Mouse (Mus musculus) heart, embryonic 11.5 days (tissue): ENCODE data around the gene Rag1. TPM values are rescaled to one million over a fixed set of nuclear protein-coding genes. Genes with fewer than 3 reads are reported as not detected.

ENCODE experiments used
- ATAC-seq: fragments of 200-750 bp; cut with Nextera tagmentation; replicated peaks from 2 replicates; pipeline ENCODE4 v1.8.0; 2017; ENCODE audit warnings: moderate library complexity; ENCODE audit not compliant: insufficient number of reproducible peaks, low FRiP score, low TSS enrichment
- H3K27ac ChIP-seq: fragments of 300-500 bp; sonication (generic); 2 replicates; pipeline ENCODE4 v1.5.1; 2014; ENCODE audit warnings: mild to moderate bottlenecking, low read depth, low read length
- H3K27me3 ChIP-seq: fragments of 300-500 bp; sonication (generic); 2 replicates; pipeline ENCODE4 v1.6.1; 2014; ENCODE audit warnings: mild to moderate bottlenecking, low read length, mixed read lengths; ENCODE audit not compliant: control insufficient read depth, insufficient read depth
- H3K36me3 ChIP-seq: fragments of 300-500 bp; sonication (generic); 2 replicates; pipeline ENCODE4 v1.6.1; 2014; ENCODE audit warnings: mild to moderate bottlenecking, low read length, moderate library complexity, mixed read lengths; ENCODE audit not compliant: control insufficient read depth, insufficient read depth
- H3K4me1 ChIP-seq: fragments of 300-500 bp; sonication (generic); 2 replicates; pipeline ENCODE4 v1.6.1; 2014; ENCODE audit warnings: low read length; ENCODE audit not compliant: control insufficient read depth, insufficient read depth
- H3K4me2 ChIP-seq: fragments of 300-500 bp; sonication (generic); 2 replicates; pipeline ENCODE4 v1.6.1; 2014; ENCODE audit warnings: mild to moderate bottlenecking, moderate library complexity
- H3K4me3 ChIP-seq: fragments of 300-500 bp; sonication (generic); 2 replicates; pipeline ENCODE4 v1.5.1; 2014; ENCODE audit warnings: low read depth, low read length
- H3K9ac ChIP-seq: fragments of 300-500 bp; sonication (generic); 2 replicates; pipeline ENCODE4 v1.6.1; 2014; ENCODE audit warnings: mild to moderate bottlenecking, low read depth, low read length, moderate library complexity
- H3K9me3 ChIP-seq: fragments of 300-500 bp; sonication (generic); replicated peaks from 2 replicates; pipeline ENCODE4 v1.6.1; 2016; ENCODE audit warnings: low read length; ENCODE audit not compliant: control insufficient read depth
- WGBS: fragments of 180-500 bp; shearing (Covaris S2); extraction: QIAGEN DNeasy Blood & Tissue Kit; methylation state at CpG from one replicate; pipeline ENCODE4 v1.1.7; 2014; ENCODE audit not compliant: insufficient replicate concordance; 5-methylcytosine and 5-hydroxymethylcytosine counted together
- polyA plus RNA-seq: library from polyadenylated mRNA; unstranded; fragments of >200 nt; fragmentation: Nextera tagmentation; extraction: Ambion mirVana; gene quantifications from 2 replicates; pipeline ENCODE4 v1.2.1, GENCODE M21; 2014

Rag1 gene
- polyA plus RNA-seq, 1 experiment from 2014 or later = not detected

DNA sequence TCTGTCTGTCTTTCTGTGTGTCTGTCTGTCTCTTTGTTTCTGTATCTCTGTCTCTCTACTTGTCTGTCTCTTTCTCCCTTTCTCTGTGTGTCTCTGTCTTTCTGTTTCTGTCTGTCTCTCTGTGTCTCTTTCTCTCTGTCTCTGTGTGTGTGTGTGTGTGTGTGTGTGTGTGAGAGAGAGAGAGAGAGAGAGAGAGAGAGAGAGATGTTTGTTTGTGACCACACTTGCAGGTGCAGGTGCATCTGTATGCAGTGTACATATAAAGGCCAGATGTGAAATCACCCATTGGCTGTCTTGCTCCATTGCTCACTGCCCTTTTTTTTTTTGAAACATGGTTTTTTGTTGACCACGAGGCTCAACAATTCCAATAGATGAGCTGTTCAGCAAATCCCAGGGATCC is 1.1 kb upstream of the Rag1 start:
- Histone ChIP-seq H3K9me3 (no peaks in the 10 kb centered on the region), H3K27ac (no peak overlapping the region), H3K36me3 (no peaks in the 10 kb centered on the region), H3K9ac (no peak overlapping the region), H3K27me3 (no peaks in the 10 kb centered on the region), H3K4me1 (no peaks in the 10 kb centered on the region), H3K4me2 (no peak overlapping the region), H3K4me3 (no peak overlapping the region)
- no peak for ATAC-seq
- WGBS = 71% methylated on average over 1 of the region's 1 CpGs

DNA sequence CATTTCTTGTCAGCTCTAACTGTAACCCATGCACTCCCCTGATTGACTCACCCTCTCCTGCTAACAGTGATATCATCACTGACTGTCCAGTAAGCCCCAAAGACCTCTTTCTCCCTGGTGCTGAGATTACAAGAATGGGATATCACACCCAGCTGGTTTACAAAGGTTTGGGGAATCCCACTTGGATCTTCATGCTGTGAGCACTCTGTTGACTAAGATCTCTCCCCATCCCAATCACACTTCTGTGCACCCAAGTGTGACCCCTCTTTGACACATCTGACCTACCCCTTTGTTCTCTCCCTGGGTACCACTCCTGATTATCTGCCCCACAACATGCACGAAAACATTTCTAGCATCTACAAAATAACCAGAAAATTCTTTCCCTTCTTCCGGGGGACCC is 940 bp downstream of the Rag1 start:
- Histone ChIP-seq H3K4me3 (no peak overlapping the region), H3K36me3 (no peaks in the 10 kb centered on the region), H3K27me3 (no peaks in the 10 kb centered on the region), H3K4me2 (no peak overlapping the region), H3K9me3 (no peaks in the 10 kb centered on the region), H3K27ac (no peak overlapping the region), H3K9ac (no peak overlapping the region), H3K4me1 (no peaks in the 10 kb centered on the region)
- 73% methylated on average over 2 of the region's 2 CpGs for WGBS
- no peak for ATAC-seq

DNA sequence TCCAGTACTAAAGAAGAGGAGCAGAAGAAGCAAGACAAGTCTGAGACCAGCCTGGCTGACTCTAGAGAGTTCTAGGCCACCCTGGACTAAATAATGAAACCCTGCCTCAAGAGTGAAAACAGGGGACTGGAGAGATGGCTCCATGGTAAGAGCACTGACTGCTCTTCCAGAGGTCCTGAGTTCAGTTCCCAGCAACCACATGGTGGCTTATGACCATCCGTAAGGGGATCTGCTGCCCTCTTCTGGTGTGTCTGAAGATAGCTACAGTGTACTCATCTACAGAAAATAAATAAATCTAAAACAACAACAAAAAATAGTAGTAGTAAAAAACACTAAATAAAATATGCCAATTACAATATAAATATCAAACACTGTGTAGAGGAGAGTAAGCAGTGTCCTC is 3.5 kb downstream of the Rag1 start:
- Histone ChIP-seq H3K27ac (no peak overlapping the region), H3K9ac (no peak overlapping the region), H3K9me3 (no peaks in the 10 kb centered on the region), H3K36me3 (no peaks in the 10 kb centered on the region), H3K27me3 (no peaks in the 10 kb centered on the region), H3K4me2 (no peak overlapping the region), H3K4me3 (no peak overlapping the region), H3K4me1 (no peaks in the 10 kb centered on the region)
- no peak for ATAC-seq
- 93% methylated on average over 1 of the region's 1 CpGs for WGBS

DNA sequence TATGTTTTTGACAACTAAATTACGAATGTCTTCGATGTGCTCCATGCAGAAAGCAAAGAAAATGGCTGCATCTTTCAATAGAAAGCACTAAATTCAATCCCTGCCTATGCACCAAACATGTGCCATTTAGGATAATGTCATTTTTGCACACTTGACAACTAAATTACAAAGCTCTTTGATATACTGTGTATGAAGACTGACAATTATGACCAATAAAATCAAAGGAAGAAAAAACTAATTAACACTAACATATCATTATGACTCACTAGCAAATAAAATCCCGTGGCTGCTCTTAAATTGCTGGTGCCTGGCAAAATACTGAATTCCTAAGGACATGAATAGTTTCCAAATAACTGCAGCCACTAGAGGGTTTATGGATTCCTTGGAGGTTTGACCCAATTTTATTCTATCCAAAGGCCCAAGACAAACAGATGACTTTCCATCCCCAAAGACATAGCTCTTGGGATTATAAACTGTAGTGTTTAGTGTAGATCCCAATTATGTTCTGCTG is 9.4 kb downstream of the Rag1 start:
- 82% methylated on average over 3 of the region's 3 CpGs for WGBS
- H3K9me3 ChIP-seq = no peaks in the 10 kb centered on the region
- no peaks in the 10 kb centered on the region for H3K36me3 ChIP-seq
- H3K4me3 ChIP-seq = no peak overlapping the region
- H3K9ac ChIP-seq = no peak overlapping the region
- H3K4me2 ChIP-seq = no peak overlapping the region
- H3K27me3 ChIP-seq = no peaks in the 10 kb centered on the region
- no peak overlapping the region for H3K27ac ChIP-seq
- H3K4me1 ChIP-seq = no peaks in the 10 kb centered on the region
- ATAC-seq = no peak

DNA sequence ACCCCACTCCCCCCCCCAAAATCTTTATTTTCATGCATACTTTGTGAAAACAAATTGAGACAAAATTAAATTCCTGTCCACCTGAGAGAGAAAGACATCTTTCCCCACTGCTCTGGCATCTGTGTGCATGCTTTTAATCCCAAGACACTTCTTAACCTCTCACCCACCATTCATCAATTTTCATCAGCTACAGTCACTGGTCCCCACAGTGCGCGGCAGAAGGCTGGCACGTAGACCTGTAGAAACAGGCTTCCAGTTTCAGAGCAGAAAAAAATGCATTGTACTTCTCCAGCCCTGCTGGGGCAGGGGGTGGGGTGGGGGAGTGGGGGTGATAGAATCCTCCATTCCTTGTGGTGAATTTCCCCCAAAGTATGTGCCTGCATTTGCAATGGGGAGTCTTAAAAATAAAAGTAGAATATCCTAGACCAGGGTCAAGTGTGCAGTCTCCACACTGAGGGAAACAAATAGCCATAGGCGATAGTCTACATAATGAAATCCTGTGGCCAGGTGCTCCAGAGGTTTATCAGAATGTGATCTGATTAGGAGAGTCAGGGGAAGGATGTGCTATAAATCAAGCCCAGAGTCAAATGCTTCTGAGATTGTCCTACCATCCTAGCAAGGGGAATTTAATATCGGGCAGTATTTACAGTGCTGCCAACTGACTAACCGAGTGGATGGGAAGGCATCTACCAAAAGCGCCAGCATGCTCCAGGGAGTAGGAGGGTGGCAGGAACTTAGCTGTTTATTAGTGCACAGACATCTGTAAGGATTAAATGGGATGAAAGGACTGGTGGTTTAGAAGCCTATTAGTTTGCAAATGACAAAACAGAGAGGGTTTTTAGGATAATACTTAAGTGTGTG is 10.1 kb downstream of the Rag1 start:
- Histone ChIP-seq H3K4me3 (no peak overlapping the region), H3K9ac (no peak overlapping the region), H3K27ac (no peak overlapping the region), H3K4me1 (no peaks in the 10 kb centered on the region), H3K9me3 (no peaks in the 10 kb centered on the region), H3K27me3 (no peaks in the 10 kb centered on the region), H3K4me2 (no peak overlapping the region), H3K36me3 (no peaks in the 10 kb centered on the region)
- 70% methylated on average over 7 of the region's 7 CpGs for WGBS
- no peak for ATAC-seq

DNA sequence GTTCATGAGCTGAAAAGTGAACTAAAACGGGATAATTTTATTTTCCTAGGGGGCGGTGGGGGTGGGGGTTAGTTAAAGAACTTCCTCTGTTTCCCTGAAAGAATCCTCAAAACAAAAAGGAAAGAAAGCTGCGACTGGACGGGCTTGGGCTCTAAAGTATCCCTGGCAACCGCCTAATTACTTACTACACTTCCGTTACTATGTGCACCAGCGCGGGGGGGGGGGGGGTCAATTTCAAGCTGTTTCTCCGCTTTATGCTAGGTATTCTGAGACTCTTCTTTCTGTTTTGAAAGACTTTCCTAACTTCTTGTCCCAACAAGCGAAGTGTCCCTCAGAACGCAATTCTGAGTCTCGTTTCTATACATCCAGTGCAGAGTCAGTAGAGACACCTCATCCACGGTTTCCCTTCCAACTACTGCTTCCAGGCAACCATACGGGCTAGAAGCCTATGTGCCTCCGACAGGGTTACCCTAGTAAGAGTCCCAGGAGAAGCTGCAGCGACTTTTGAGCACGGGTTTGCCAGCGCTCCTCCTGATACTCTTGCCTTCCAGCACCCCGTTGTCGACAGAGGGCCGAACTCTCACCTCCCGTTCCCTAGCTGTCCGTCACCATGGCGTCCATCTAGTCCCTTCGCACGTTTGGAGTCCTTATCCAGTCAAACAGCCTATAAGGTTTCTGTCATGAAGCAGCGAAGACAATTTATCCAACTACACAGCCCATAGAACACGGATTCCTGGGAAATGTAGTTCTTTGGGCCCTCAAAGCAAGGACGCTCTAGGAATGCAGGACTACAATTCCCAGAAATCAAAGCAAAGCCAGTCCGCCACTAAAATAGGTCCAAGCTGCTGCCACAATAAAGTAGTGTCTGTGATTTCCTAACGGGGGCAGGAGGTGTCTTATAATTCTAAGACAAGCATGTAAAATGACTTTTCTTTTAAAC is 20.7 kb downstream of the Rag1 start:
- Histone ChIP-seq H3K9me3 (no peaks in the 10 kb centered on the region), H3K4me1 (no peaks in the 10 kb centered on the region), H3K36me3 (no peaks in the 10 kb centered on the region), H3K27me3 (no peaks in the 10 kb centered on the region), H3K27ac (peak overlapping the region; percentile 58; the same call in 1 of the 2 replicates), H3K4me3 (peak overlapping the region; percentile 74), H3K9ac (peak overlapping the region; percentile 81), H3K4me2 (peak overlapping the region; percentile 67)
- ATAC-seq = peak; percentile 93
- 3% methylated on average over 31 of the region's 31 CpGs for WGBS

DNA sequence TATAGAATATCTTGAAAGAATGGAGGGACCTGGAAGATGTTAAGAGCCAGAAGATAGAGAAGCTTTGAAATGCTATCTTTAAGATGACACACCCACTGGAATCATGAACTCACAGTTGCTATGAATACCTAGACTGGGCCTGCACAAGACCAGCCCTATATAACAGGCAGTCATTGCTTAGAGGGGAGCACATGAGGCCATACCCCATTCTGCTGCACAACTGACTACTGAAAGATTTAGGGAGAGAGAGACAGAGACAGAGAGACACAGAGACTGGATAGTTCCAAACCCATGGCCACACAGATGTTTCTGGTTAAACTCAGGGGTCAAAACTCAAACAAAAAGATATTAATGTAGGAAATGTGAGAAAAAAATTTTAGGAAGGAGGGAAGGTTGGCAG is 22.1 kb downstream of the Rag1 start:
- ATAC-seq = no peak
- H3K4me3 ChIP-seq = no peak overlapping the region
- H3K27me3 ChIP-seq = no peaks in the 10 kb centered on the region
- no peaks in the 10 kb centered on the region for H3K4me1 ChIP-seq
- no peaks in the 10 kb centered on the region for H3K36me3 ChIP-seq
- H3K27ac ChIP-seq = no peak overlapping the region
- H3K9me3 ChIP-seq = no peaks in the 10 kb centered on the region
- no peak overlapping the region for H3K9ac ChIP-seq
- no peak overlapping the region for H3K4me2 ChIP-seq

DNA sequence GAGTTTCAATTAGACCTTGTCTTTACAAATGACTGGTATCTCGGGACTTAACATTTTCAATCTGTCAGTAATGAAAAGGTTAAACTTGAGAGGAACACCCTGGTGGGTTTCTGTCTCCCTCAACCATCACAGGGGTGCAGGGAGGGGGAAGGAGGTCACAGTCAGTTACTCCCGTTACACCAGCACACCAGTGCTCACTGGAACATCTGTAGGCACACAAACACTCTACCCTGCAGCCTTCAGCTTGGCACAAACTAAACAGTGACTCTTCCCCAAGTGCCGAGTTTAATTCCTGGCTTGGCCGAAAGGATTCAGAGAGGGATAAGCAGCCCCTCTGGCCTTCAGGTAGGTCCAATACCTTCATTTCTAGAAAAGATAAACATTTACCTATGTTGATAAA is 24.8 kb downstream of the Rag1 start, which contains the start of gene Rag2:
Gene Rag2 (plus strand): TSS at position 193 of the 400 bp plus-strand sequence.
- Histone ChIP-seq H3K4me1 (no peaks in the 10 kb centered on the region), H3K9me3 (no peaks in the 10 kb centered on the region), H3K4me2 (no peak within 1 kb of the TSS), H3K4me3 (no peak within 1 kb of the TSS), H3K36me3 (no peaks in the 10 kb centered on the region), H3K27ac (no peak within 1 kb of the TSS), H3K9ac (no peak within 1 kb of the TSS), H3K27me3 (no peaks in the 10 kb centered on the region)
- no peak for ATAC-seq
- 61% methylated on average over 4 of the region's 4 CpGs for WGBS
